Mouse (Mus musculus) C2C12 (cell line): ENCODE measurements at regions not wholly inside any gene's neighbourhood (a gene's known extent, or its start where the extent isn't known, plus 50 kb on each side); places are given as distances from the start of the nearest gene placed in this dataset.

ENCODE experiments used
- CEBPB ChIP-seq: IDR thresholded peaks from one replicate; pipeline ENCODE4 v1.6.1; 2011; ENCODE audit warnings: low read depth, mild to moderate bottlenecking, control low read depth, moderate library complexity
- CTCF ChIP-seq: IDR thresholded peaks from one replicate; pipeline ENCODE4 v1.5.1; 2011; ENCODE audit not compliant: control insufficient read depth, insufficient read depth, insufficient read length
- MAX ChIP-seq: IDR thresholded peaks from one replicate; pipeline ENCODE4 v1.6.1; 2011; ENCODE audit warnings: mild to moderate bottlenecking, control low read depth
- MYOD1 ChIP-seq: IDR thresholded peaks from one replicate; pipeline ENCODE4 v1.6.1; 2011; ENCODE audit warnings: low read depth; ENCODE audit not compliant: control insufficient read depth, insufficient read length
- MYOG ChIP-seq: IDR thresholded peaks from one replicate; pipeline ENCODE4 v1.6.1; 2011; ENCODE audit not compliant: control insufficient read depth, insufficient read length; ENCODE audit errors: extremely low read depth
- USF1 ChIP-seq: IDR thresholded peaks from one replicate; pipeline ENCODE4 v1.6.1; 2011; ENCODE audit warnings: low read depth, mild to moderate bottlenecking, control low read depth, moderate library complexity

GRCm38 (mm10) chrX:19597302-19597701 is 116.2 kb upstream of the Tex13c3 start:
- TF ChIP-seq CTCF (no peak), MYOG (no peak), MAX (no peak), USF1 (no peak), MYOD1 (peak; percentile 62), CEBPB (no peak)
